Mouse (Mus musculus) ES-E14 (cell line): ENCODE measurements around the gene Mmp11. TPM values are rescaled to one million over a fixed set of nuclear protein-coding genes. Genes with fewer than 3 reads are reported as not detected.
A peak's percentile ranks its signal among the peaks of the same experiment; 100 is the strongest.

Experiments
- DNase-seq: peaks from one replicate; pipeline ENCODE4 v3.0.0-alpha.2; 2013; ENCODE audit warnings: low read depth, low spot score
- H3K27ac ChIP-seq: 2 replicates; pipeline ENCODE4 v1.5.1; 2012; ENCODE audit warnings: low read depth, mild to moderate bottlenecking, low read length, moderate library complexity, mixed read lengths; ENCODE audit not compliant: poor library complexity, insufficient read depth, severe bottlenecking
- H3K36me3 ChIP-seq: 2 replicates; pipeline ENCODE4 v1.6.1; 2012; ENCODE audit warnings: mild to moderate bottlenecking, low read length, moderate library complexity, mixed read lengths; ENCODE audit not compliant: control insufficient read depth, poor library complexity, insufficient read depth, severe bottlenecking
- H3K4me1 ChIP-seq, 2 experiments: fragments of 150-350 bp in 1 of 2; sonication (generic) in 1 of 2; 2 replicates each; pipeline ENCODE4 v1.6.1; 2012; ENCODE audit warnings: low read length in 2 of 2, mild to moderate bottlenecking in 1 of 2, mixed read lengths in 1 of 2; ENCODE audit not compliant: control insufficient read depth in 2 of 2, insufficient read depth in 2 of 2, poor library complexity in 1 of 2
- H3K4me3 ChIP-seq, 2 experiments: fragments of 150-350 bp in 1 of 2; sonication (generic) in 1 of 2; 2 replicates each; pipeline ENCODE4 v1.5.1; 2012; ENCODE audit warnings: low read length in 2 of 2, low read depth in 1 of 2, mild to moderate bottlenecking in 1 of 2, mixed read lengths in 1 of 2; ENCODE audit not compliant: insufficient read depth in 1 of 2, poor library complexity in 1 of 2, severe bottlenecking in 1 of 2
- H3K9ac ChIP-seq: 2 replicates; pipeline ENCODE4 v1.6.1; 2012; ENCODE audit warnings: low read depth, mild to moderate bottlenecking, low read length, mixed read lengths; ENCODE audit not compliant: poor library complexity, insufficient read depth, severe bottlenecking
- H3K9me3 ChIP-seq: fragments of 150-350 bp; sonication (generic); 2 replicates; pipeline ENCODE4 v1.6.1; 2012; ENCODE audit warnings: low read depth, mild to moderate bottlenecking, low read length; ENCODE audit not compliant: control insufficient read depth, insufficient read depth
- CHD2 ChIP-seq: IDR thresholded peaks from 2 replicates; pipeline ENCODE4 v1.6.1; 2014; ENCODE audit warnings: mild to moderate bottlenecking, low read depth, low read length, inconsistent platforms
- HCFC1 ChIP-seq: IDR thresholded peaks from 2 replicates; pipeline ENCODE4 v1.6.1; 2012; ENCODE audit warnings: low read length, inconsistent platforms, borderline replicate concordance; ENCODE audit not compliant: insufficient read depth
- MAFK ChIP-seq: IDR thresholded peaks from 2 replicates; pipeline ENCODE4 v1.6.1; 2014; ENCODE audit warnings: mild to moderate bottlenecking, low read depth, low read length, inconsistent platforms; ENCODE audit not compliant: insufficient read depth
- ZC3H11A ChIP-seq: IDR thresholded peaks from 2 replicates; pipeline ENCODE4 v1.6.1; 2012; ENCODE audit warnings: low read depth, mild to moderate bottlenecking, inconsistent platforms, low read length, borderline replicate concordance
- ZNF384 ChIP-seq: IDR thresholded peaks from 2 replicates; pipeline ENCODE4 v1.6.1; 2012; ENCODE audit warnings: low read depth, low read length, inconsistent platforms
- in situ Hi-C, 2 experiments: fragments of 600-800 bp; cut with MboI; formaldehyde crosslinking; loops; one replicate each; pipeline ENCODE4 v1.15.1; 2025; ENCODE audit warnings: low sequenced_read_pairs in 2 of 2, inconsistent platforms in 1 of 2; ENCODE audit not compliant: unreplicated experiment in 2 of 2
- total RNA-seq: library from RNA; depleted of rRNA; stranded (reverse); fragments of 300-350 nt; gene quantifications from 2 replicates; pipeline ENCODE4 v1.2.3, GENCODE M21; 2012; rRNA removed

Gene Mmp11
- total RNA-seq = 52.4 and 137 TPM in 2 replicates

GRCm38 (mm10) chr10:75935680-75936541 lies at the start of gene Mmp11:
TSS of gene Mmp11 (minus strand) at chr10:75936496.
- Histone ChIP-seq H3K4me1 (peaks cover 6 to 24% of the 10 kb centered on the region in 2 experiments; a peak in 3 of 4 replicates), H3K36me3 (peaks cover 21% of the 10 kb centered on the region), H3K4me3 (peak within 1 kb of the TSS; percentile 89 to 96), H3K9ac (peak within 1 kb of the TSS; percentile 88), H3K9me3 (no peaks in the 10 kb centered on the region), H3K27ac (peak within 1 kb of the TSS; percentile 87)
- no peak for TF ChIP-seq ZC3H11A
- no peak for TF ChIP-seq CHD2
- peak; percentile 67; the same call in 1 of the 2 replicates for TF ChIP-seq HCFC1
- TF ChIP-seq ZNF384 = no peak
- peak; percentile 94 for DNase-seq
- in situ Hi-C loops = no loop called here

DNA sequence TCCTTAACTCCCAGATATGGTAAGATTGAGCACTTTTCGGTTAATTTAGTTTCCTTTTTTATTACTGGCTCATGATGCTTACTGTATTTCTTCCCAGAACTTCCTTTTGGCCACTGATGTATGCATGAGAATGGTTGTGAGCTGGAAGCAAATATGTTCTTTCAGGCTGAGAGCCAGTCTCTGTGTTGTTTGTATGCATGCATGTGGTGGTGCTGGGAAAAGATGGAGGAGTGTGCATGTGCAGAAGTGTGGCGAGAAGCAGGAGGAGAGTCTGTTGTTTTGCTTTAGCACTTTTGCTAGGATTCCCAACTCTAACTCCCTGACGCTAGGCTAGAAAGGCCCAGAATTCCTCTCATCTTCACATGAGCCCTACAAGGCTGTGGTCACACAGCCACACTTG lies 43.1 kb upstream of the Mmp11 start:
- Histone ChIP-seq H3K4me1 (peaks cover 2 to 6% of the 10 kb centered on the region in 2 experiments; a peak in 2 of 4 replicates), H3K36me3 (no peaks in the 10 kb centered on the region), H3K27ac (no peak overlapping the region), H3K9me3 (no peaks in the 10 kb centered on the region), H3K9ac (no peak overlapping the region), H3K4me3 (no peak overlapping the region)
- in situ Hi-C loops = no loop called here
- TF ChIP-seq ZC3H11A = no peak
- TF ChIP-seq HCFC1 = no peak
- no peak for TF ChIP-seq MAFK
- TF ChIP-seq ZNF384 = no peak
- no peak for TF ChIP-seq CHD2
- DNase-seq = no peak

DNA sequence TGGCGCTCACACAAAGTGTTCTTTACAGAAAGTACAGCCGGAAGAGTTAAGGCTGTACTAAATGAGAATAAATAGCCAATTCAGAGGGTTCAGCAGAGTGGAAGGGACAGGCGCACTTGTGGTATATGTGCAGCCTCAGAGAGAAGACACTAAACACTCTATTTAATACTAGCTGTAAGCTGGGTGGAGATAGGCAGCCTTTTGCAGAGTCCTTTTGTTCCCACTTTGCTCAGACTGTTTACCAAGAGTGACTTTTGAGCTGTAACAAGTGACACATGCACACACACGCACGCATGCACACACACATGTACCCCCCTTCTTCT lies 42.5 kb upstream of the Mmp11 start:
- no peak overlapping the region for H3K4me3 ChIP-seq
- H3K36me3 ChIP-seq = no peaks in the 10 kb centered on the region
- H3K4me1 ChIP-seq = peaks cover 2 to 11% of the 10 kb centered on the region in 2 experiments; a peak in 2 of 4 replicates
- H3K9me3 ChIP-seq = no peaks in the 10 kb centered on the region
- DNase-seq = no peak
- H3K9ac ChIP-seq = no peak overlapping the region
- no peak overlapping the region for H3K27ac ChIP-seq
- TF ChIP-seq ZNF384 = no peak
- TF ChIP-seq CHD2 = no peak
- TF ChIP-seq HCFC1 = no peak
- TF ChIP-seq ZC3H11A = no peak
- no peak for TF ChIP-seq MAFK
- in situ Hi-C loops = no loop called here

DNA sequence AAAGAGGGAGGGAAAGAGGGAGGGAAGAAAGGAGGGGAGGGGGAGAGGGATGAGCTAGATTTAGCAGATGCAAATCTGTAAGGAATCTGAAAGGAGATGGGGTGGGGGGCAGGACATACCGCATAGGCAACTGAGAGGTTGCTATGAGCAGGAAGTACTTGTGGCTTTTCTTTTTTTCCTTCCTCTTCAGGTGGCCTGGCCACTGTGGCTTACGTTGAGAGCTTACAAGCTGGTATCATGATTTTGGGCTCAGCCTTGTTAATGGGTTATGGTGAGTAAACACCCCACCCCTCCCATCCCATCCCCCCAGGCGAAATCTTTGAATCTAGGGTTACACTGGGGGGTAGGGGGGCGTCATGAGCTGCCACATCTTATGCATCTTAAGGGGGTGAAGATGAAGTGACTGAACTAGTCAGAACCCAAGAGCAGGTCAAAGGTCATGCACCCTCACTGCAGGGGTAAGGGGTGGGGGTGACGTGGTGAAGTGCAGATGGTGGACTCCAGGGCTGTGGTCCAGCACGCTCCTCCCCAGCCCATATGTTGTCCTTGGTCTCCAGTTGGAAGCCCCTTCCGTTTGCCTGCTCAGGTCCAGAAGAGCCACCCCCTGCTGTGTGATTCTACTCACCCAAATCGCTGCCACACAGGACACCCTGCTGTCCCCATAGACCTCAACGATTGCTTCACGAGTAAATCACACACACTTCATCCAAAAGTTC lies 42.0 kb upstream of the Mmp11 start:
- peaks cover 2 to 12% of the 10 kb centered on the region in 2 experiments; a peak in 2 of 4 replicates for H3K4me1 ChIP-seq
- no peaks in the 10 kb centered on the region for H3K36me3 ChIP-seq
- H3K9me3 ChIP-seq = no peaks in the 10 kb centered on the region
- H3K27ac ChIP-seq = no peak overlapping the region
- no peak for DNase-seq
- TF ChIP-seq ZNF384 (no peak), MAFK (no peak), HCFC1 (no peak), ZC3H11A (no peak), CHD2 (no peak)
- H3K9ac ChIP-seq = no peak overlapping the region
- H3K4me3 ChIP-seq = no peak overlapping the region
- in situ Hi-C loops = no loop called here
